21 mouse cellular contexts compared by ENCODE assay signal in genomic region chr4:149442436-149442835, GRCm38 (mm10). TPM values are rescaled to one million over a fixed set of nuclear protein-coding genes. Genes with fewer than 3 reads are reported as not detected.
DNase-seq lines count a peak whose midpoint lies in the region; ATAC-seq and TF ChIP-seq lines count a peak whose summit lies in the region.
"Had no signal": no experiment of that assay in that cellular context is flagged by ENCODE, and none has a peak within 500 bp of the region (broad histone marks: within the 10 kb centered on the region; RNA-seq: fewer than 3 reads in every experiment).

No protein-coding gene starts in this region.

- H3K27ac ChIP-seq in heart, embryonic 14.5 days (replicated peaks in 1 of 2; ENCODE audit: control insufficient read depth in 1 of 2, insufficient read depth in 1 of 2, low read depth in 2 of 2, low read length in 2 of 2), result peak overlapping the region; percentile 14 to 45; a peak in 2 of 4 replicates
- no peak overlapping the region for H3K27ac ChIP-seq in MEL (ENCODE audit: control insufficient read depth, low read depth, low read length)
- H3K27ac ChIP-seq in lung, embryonic 15.5 days, result peak overlapping the region; percentile 34; the same call in 1 of the 2 replicates
- H3K27ac ChIP-seq in hindbrain, embryonic 10.5 days, result no peak overlapping the region
- H3K27ac ChIP-seq: embryonic facial prominence, embryonic 13.5 days; midbrain, embryonic 13.5 days; stomach, embryonic 15.5 days had no signal

- H3K4me3 ChIP-seq in heart, embryonic 14.5 days (ENCODE audit: control insufficient read depth in 1 of 2, insufficient read depth in 1 of 2, low read depth in 1 of 2, low read length in 2 of 2), result no peak overlapping the region
- H3K4me3 ChIP-seq in MEL (ENCODE audit: control insufficient read depth in 1 of 2, insufficient read depth in 1 of 2, low read depth in 2 of 2, low read length in 2 of 2), result no peak overlapping the region
- no peak overlapping the region for H3K4me3 ChIP-seq in lung, embryonic 15.5 days
- no peak overlapping the region for H3K4me3 ChIP-seq in hindbrain, embryonic 10.5 days
- H3K4me3 ChIP-seq: embryonic facial prominence, embryonic 13.5 days; midbrain, embryonic 13.5 days; stomach, embryonic 15.5 days had no signal

- 15% methylated on average over 3 of the region's 3 CpGs for WGBS in heart, embryonic 14.5 days
- WGBS in lung, embryonic 15.5 days, result 13% methylated on average over 3 of the region's 3 CpGs
- 74% methylated on average over 3 of the region's 3 CpGs for WGBS in hindbrain, embryonic 10.5 days

- no peaks in the 10 kb centered on the region for H3K9me3 ChIP-seq in heart, embryonic 14.5 days (ENCODE audit: control insufficient read depth, low read length)
- no peaks in the 10 kb centered on the region for H3K9me3 ChIP-seq in MEL (replicated peaks; ENCODE audit: insufficient read depth, low read length)
- H3K9me3 ChIP-seq in lung, embryonic 15.5 days, result no peaks in the 10 kb centered on the region
- no peaks in the 10 kb centered on the region for H3K9me3 ChIP-seq in hindbrain, embryonic 10.5 days
- H3K9me3 ChIP-seq: embryonic facial prominence, embryonic 13.5 days; midbrain, embryonic 13.5 days; stomach, embryonic 15.5 days had no signal

- ATAC-seq in heart, embryonic 14.5 days (ENCODE audit: insufficient number of reproducible peaks, insufficient read depth, low FRiP score, low read depth), result no peak
- no peak for ATAC-seq in lung, embryonic 15.5 days (ENCODE audit: borderline replicate concordance, extremely low read depth, low FRiP score, low TSS enrichment)
- ATAC-seq: forebrain, embryonic 16.5 days; intestine, postnatal 0 days; midbrain, embryonic 13.5 days had no signal

- H3K79me2 ChIP-seq in MEL (ENCODE audit: control insufficient read depth, insufficient read depth, low read length, poor library complexity), result no peaks in the 10 kb centered on the region; the same call in 1 of the 2 replicates

- TF ChIP-seq POLR2A in MEL (IDR thresholded peaks at IDR 0.05; ENCODE audit: control insufficient read depth in 1 of 2, insufficient read depth in 1 of 2, low read depth in 1 of 2, low read length in 2 of 2, poor library complexity in 1 of 2), result no peak

- peaks cover 9 to 20% of the 10 kb centered on the region in 2 experiments for H3K4me1 ChIP-seq in heart, embryonic 14.5 days (ENCODE audit: control insufficient read depth in 2 of 2, insufficient read depth in 2 of 2, low read length in 2 of 2)
- peaks cover 12 to 18% of the 10 kb centered on the region in 2 experiments for H3K4me1 ChIP-seq in MEL (ENCODE audit: control insufficient read depth in 1 of 2, insufficient read depth in 2 of 2, low read length in 2 of 2)
- H3K4me1 ChIP-seq in lung, embryonic 15.5 days, result peaks cover 27% of the 10 kb centered on the region
- H3K4me1 ChIP-seq in hindbrain, embryonic 10.5 days (replicated peaks), result peaks cover 22% of the 10 kb centered on the region

- TF ChIP-seq RAD21 in MEL (IDR thresholded peaks at IDR 0.05; ENCODE audit: low read depth, low read length), result no peak

- no peak overlapping the region for H3K9ac ChIP-seq in heart, embryonic 14.5 days (ENCODE audit: low read length)
- no peak overlapping the region for H3K9ac ChIP-seq in MEL (ENCODE audit: control insufficient read depth, low read depth, low read length, poor library complexity, severe bottlenecking)
- H3K9ac ChIP-seq in lung, embryonic 15.5 days, result no peak overlapping the region
- H3K9ac ChIP-seq: embryonic facial prominence, embryonic 13.5 days; midbrain, embryonic 13.5 days; stomach, embryonic 15.5 days had no signal

- TF ChIP-seq CTCF in MEL (IDR thresholded peaks at IDR 0.05 in 2 of 3, conservative IDR thresholded peaks at IDR 0.05 in 1 of 3; ENCODE audit: control insufficient read depth in 1 of 3, insufficient read depth in 1 of 3, low read depth in 2 of 3, low read length in 3 of 3, poor library complexity in 1 of 3, severe bottlenecking in 1 of 3), result no peak

- H3K36me3 ChIP-seq in heart, embryonic 14.5 days (ENCODE audit: control insufficient read depth, insufficient read depth, low read length), result no peaks in the 10 kb centered on the region
- H3K36me3 ChIP-seq in MEL (ENCODE audit: control insufficient read depth in 1 of 2, insufficient read depth in 2 of 2, low read length in 2 of 2), result peaks cover 0 to 25% of the 10 kb centered on the region in 2 experiments; a peak in 2 of 4 replicates
- no peaks in the 10 kb centered on the region for H3K36me3 ChIP-seq in lung, embryonic 15.5 days
- no peaks in the 10 kb centered on the region for H3K36me3 ChIP-seq in hindbrain, embryonic 10.5 days
- H3K36me3 ChIP-seq: embryonic facial prominence, embryonic 13.5 days; midbrain, embryonic 13.5 days; stomach, embryonic 15.5 days had no signal

- no peak for DNase-seq in heart, adult 8-10 months (ENCODE audit: low spot score)
- DNase-seq in MEL (ENCODE audit: low read depth, low spot score) (no peak), adipocyte (ENCODE audit: low spot score) (peak; percentile 73)
- DNase-seq in cerebellum, adult 9-10 months, result no peak
- DNase-seq in hindbrain, embryonic 10.5 days (ENCODE audit: low spot score), result no peak
- no peak for DNase-seq in adrenal gland, postnatal 25 days
- DNase-seq: adrenal gland, postnatal 10 days; cerebellum, postnatal 25 days had no signal

- TF ChIP-seq EP300 in MEL (IDR thresholded peaks at IDR 0.05; ENCODE audit: low read depth in 1 of 2, low read length in 2 of 2), result no peak

- H3K4me2 ChIP-seq in heart, embryonic 14.5 days (ENCODE audit: low read length), result no peak overlapping the region
- no peak overlapping the region for H3K4me2 ChIP-seq in lung, embryonic 15.5 days
- H3K4me2 ChIP-seq: embryonic facial prominence, embryonic 13.5 days; midbrain, embryonic 13.5 days; stomach, embryonic 15.5 days had no signal

- H3K27me3 ChIP-seq in heart, embryonic 14.5 days (ENCODE audit: control insufficient read depth, insufficient read depth, low read length), result no peaks in the 10 kb centered on the region
- no peaks in the 10 kb centered on the region for H3K27me3 ChIP-seq in MEL (ENCODE audit: control insufficient read depth in 1 of 2, insufficient read depth in 2 of 2, low read length in 2 of 2)
- no peaks in the 10 kb centered on the region for H3K27me3 ChIP-seq in lung, embryonic 15.5 days
- H3K27me3 ChIP-seq in hindbrain, embryonic 10.5 days (ENCODE audit: insufficient read depth, poor library complexity, severe bottlenecking), result no peaks in the 10 kb centered on the region
- H3K27me3 ChIP-seq: CH12.LX; embryonic facial prominence, embryonic 13.5 days; midbrain, embryonic 13.5 days; stomach, embryonic 15.5 days had no signal

TF ChIP-seq in MEL, 35 proteins besides CTCF, POLR2A, EP300 and RAD21 (continues in another document):
- no peak for TF ChIP-seq TCF12 (IDR thresholded peaks at IDR 0.05; ENCODE audit: low read depth, low read length)

RNA-seq across cellular contexts. Expression of gene Rbp7, which starts 12.3 kb away (rescaled TPM):
- polyA plus RNA-seq in heart, embryonic 14.5 days (2014; fragmentation: Nextera tagmentation; extraction: Ambion mirVana), result 7.6 and 8.6 TPM in 2 replicates
- 10 to 100 TPM; 41.4 to 66.1 (median 52.8) TPM for total RNA-seq in heart, adult 8-10 months (2022)
- total RNA-seq in MEL (2012; rRNA removed), result not detected in 2 replicates
- not detected for polyA plus RNA-seq in MEL (2012; ENCODE audit: insufficient read depth in 1 of 2, insufficient read length in 2 of 2, low read depth in 1 of 2, low replicate concordance in 2 of 2, missing spikeins in 1 of 2)
- 2.7 and 3.6 TPM in 2 replicates for polyA plus RNA-seq in lung, embryonic 15.5 days (2015; fragmentation: Nextera tagmentation; extraction: Ambion mirVana)
- polyA plus RNA-seq in hindbrain, embryonic 10.5 days (2016; fragmentation: Nextera tagmentation; extraction: Ambion mirVana), result not detected in 2 replicates
- total RNA-seq in adrenal gland, postnatal 25 days (2021), result 7.0 and 13.4 TPM in 2 replicates
- total RNA-seq: CH12.LX; layer of hippocampus, postnatal 25 days had no signal
- polyA plus RNA-seq: embryonic facial prominence, embryonic 13.5 days; forebrain, embryonic 16.5 days; hindbrain, embryonic 11.5 days; midbrain, embryonic 13.5 days had no signal

RNA-seq across cellular contexts. Expression of gene Ube4b, which starts 15.9 kb away (rescaled TPM):
- 29.6 and 30.3 TPM in 2 replicates for polyA plus RNA-seq in heart, embryonic 14.5 days (2014; fragmentation: Nextera tagmentation; extraction: Ambion mirVana)
- 10 to 100 TPM; 40.6 to 46.8 (median 42.6) TPM for total RNA-seq in heart, adult 8-10 months (2022)
- 28.4 and 39.0 TPM in 2 replicates for total RNA-seq in MEL (2012; rRNA removed)
- polyA plus RNA-seq in MEL (2012; ENCODE audit: insufficient read depth in 1 of 2, insufficient read length in 2 of 2, low read depth in 1 of 2, low replicate concordance in 2 of 2, missing spikeins in 1 of 2), result 100 to 1,000 TPM in 1 of 2 experiments, 10 to 100 TPM in 1; 71.0 to 104 TPM
- polyA plus RNA-seq in lung, embryonic 15.5 days (2015; fragmentation: Nextera tagmentation; extraction: Ambion mirVana), result 34.9 and 38.4 TPM in 2 replicates
- polyA plus RNA-seq in hindbrain, embryonic 10.5 days (2016; fragmentation: Nextera tagmentation; extraction: Ambion mirVana), result 59.8 and 65.6 TPM in 2 replicates
- total RNA-seq in adrenal gland, postnatal 25 days (2021), result 105 and 111 TPM in 2 replicates

RNA-seq across cellular contexts. Expression of gene Tmem274, which starts 34.7 kb away (rescaled TPM):
- 0.47 TPM in 1 of 2 replicates, not detected in the other for polyA plus RNA-seq in heart, embryonic 14.5 days (2014; fragmentation: Nextera tagmentation; extraction: Ambion mirVana)
- total RNA-seq in heart, adult 8-10 months (2022), result not detected
- not detected in 2 replicates for total RNA-seq in MEL (2012; rRNA removed)
- not detected for polyA plus RNA-seq in MEL (2012; ENCODE audit: insufficient read depth in 1 of 2, insufficient read length in 2 of 2, low read depth in 1 of 2, low replicate concordance in 2 of 2, missing spikeins in 1 of 2)
- 0.34 and 0.55 TPM in 2 replicates for polyA plus RNA-seq in lung, embryonic 15.5 days (2015; fragmentation: Nextera tagmentation; extraction: Ambion mirVana)
- 0.44 TPM in 1 of 2 replicates, not detected in the other for polyA plus RNA-seq in hindbrain, embryonic 10.5 days (2016; fragmentation: Nextera tagmentation; extraction: Ambion mirVana)
- total RNA-seq in adrenal gland, postnatal 25 days (2021), result not detected in 2 replicates
- total RNA-seq: adrenal gland, postnatal 10 days; CH12.LX; gastrocnemius, adult 8-10 months; layer of hippocampus, postnatal 25 days; left cerebral cortex, postnatal 36 days had no signal
- polyA plus RNA-seq: forebrain, embryonic 16.5 days; hindbrain, embryonic 11.5 days; intestine, postnatal 0 days; small intestine, adult 2 months had no signal

RNA-seq across cellular contexts. Expression of gene Nmnat1, which starts 42.6 kb away (rescaled TPM):
- 13.4 and 14.8 TPM in 2 replicates for polyA plus RNA-seq in heart, embryonic 14.5 days (2014; fragmentation: Nextera tagmentation; extraction: Ambion mirVana)
- total RNA-seq in heart, adult 8-10 months (2022), result 10 to 100 TPM; 35.1 to 36.8 (median 36.0) TPM
- 18.9 and 22.3 TPM in 2 replicates for total RNA-seq in MEL (2012; rRNA removed)
- 10 to 100 TPM in 1 of 2 experiments, not detected in 1; 19.8 TPM for polyA plus RNA-seq in MEL (2012; ENCODE audit: insufficient read depth in 1 of 2, insufficient read length in 2 of 2, low read depth in 1 of 2, low replicate concordance in 2 of 2, missing spikeins in 1 of 2)
- 10.9 and 11.2 TPM in 2 replicates for polyA plus RNA-seq in lung, embryonic 15.5 days (2015; fragmentation: Nextera tagmentation; extraction: Ambion mirVana)
- 17.0 TPM in 2 replicates for polyA plus RNA-seq in hindbrain, embryonic 10.5 days (2016; fragmentation: Nextera tagmentation; extraction: Ambion mirVana)
- 12.2 and 17.1 TPM in 2 replicates for total RNA-seq in adrenal gland, postnatal 25 days (2021)

RNA-seq across cellular contexts. Expression of gene Lzic, which starts 42.6 kb away (rescaled TPM):
- 32.1 and 39.8 TPM in 2 replicates for polyA plus RNA-seq in heart, embryonic 14.5 days (2014; fragmentation: Nextera tagmentation; extraction: Ambion mirVana)
- total RNA-seq in heart, adult 8-10 months (2022), result 10 to 100 TPM; 50.1 to 69.6 (median 57.6) TPM
- 24.0 and 25.0 TPM in 2 replicates for total RNA-seq in MEL (2012; rRNA removed)
- 10 to 100 TPM in 1 of 2 experiments, not detected in 1; 26.2 TPM for polyA plus RNA-seq in MEL (2012; ENCODE audit: insufficient read depth in 1 of 2, insufficient read length in 2 of 2, low read depth in 1 of 2, low replicate concordance in 2 of 2, missing spikeins in 1 of 2)
- polyA plus RNA-seq in lung, embryonic 15.5 days (2015; fragmentation: Nextera tagmentation; extraction: Ambion mirVana), result 44.8 and 47.4 TPM in 2 replicates
- 49.0 and 50.9 TPM in 2 replicates for polyA plus RNA-seq in hindbrain, embryonic 10.5 days (2016; fragmentation: Nextera tagmentation; extraction: Ambion mirVana)
- total RNA-seq in adrenal gland, postnatal 25 days (2021), result 25.8 and 26.5 TPM in 2 replicates

Comparison
In these comparisons a context has a peak if more than half of its experiments do, and no peak if none do; other contexts are left out.
1. H3K27ac ChIP-seq: peak in heart, embryonic 14.5 days (2 of 2) and lung, embryonic 15.5 days (single experiment); none in MEL (single experiment) and hindbrain, embryonic 10.5 days (single experiment).